Mouse (Mus musculus): ENCODE results near the gene Six1.
"Not testable (repeated sequence)": the region's sequence is repeated elsewhere in the genome, so short reads cannot be mapped to it uniquely, and the experiment has no call there.

Six1 gene

DNA sequence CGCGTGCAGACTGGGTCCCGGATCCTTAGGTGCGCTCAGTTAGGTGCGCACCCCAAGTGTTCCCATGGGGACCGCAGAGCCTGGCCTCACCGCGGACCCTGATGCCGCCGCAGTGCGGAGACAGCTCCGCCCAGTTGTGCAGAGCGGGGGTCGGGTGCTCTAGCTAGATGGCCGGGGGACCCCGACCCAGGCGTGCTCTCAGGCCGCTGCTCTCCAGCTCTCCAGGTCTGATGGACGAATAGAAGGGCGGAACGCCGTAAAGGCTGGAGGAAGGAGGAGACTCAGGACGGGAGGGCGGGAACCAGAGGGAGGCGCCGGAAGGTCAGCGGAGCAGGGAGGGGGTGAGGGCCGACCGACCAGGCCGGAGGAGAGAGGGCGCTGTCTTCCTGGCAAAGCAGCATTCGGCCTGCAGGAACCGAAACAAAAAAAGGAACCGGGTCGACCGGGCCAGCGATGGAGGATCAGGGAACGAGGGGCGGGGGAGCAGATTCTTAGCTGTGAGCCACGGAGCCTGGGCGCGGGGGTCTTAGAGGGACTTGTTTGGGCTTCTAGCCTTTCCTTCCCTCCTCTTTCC, at the start of gene Six1:
Gene Six1 (minus strand): TSS at position 220 of the 574 bp plus-strand sequence.
- peak; percentile 19 to 31 for DNase-seq

GRCm38 (mm10) chr12:73098593-73098992, 44.9 kb upstream of the Six1 start:
- DNase-seq, result no peak

GRCm38 (mm10) chr12:73096177-73096576, 42.5 kb upstream of the Six1 start:
- not testable (repeated sequence) for DNase-seq

DNA sequence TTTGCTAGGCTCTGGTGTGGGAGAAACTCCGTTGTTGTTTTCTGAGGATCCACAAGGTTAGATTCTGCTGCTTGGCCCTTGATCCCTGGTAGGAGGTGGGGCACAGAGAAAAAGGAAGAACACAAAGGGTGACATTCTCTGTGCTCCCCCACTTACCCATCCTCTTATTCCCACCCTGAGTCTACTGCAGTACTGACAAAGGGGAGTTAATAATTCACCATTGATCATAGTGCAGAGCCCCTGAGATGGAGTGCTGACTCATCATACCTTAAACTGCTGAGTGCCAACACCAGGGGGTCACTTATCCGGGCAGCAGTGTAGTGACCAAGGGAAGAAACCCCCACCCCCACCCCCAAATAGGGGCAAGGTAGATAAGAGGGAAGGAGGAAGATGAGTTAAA, 40.9 kb upstream of the Six1 start:
- DNase-seq, result no peak

- no peak for DNase-seq
Measured at GRCm38 (mm10) chr12:73094189-73094588, 40.5 kb upstream of the Six1 start.

- no peak for DNase-seq
Measured at GRCm38 (mm10) chr12:73090672-73091335, 37.1 kb upstream of the Six1 start.

DNA sequence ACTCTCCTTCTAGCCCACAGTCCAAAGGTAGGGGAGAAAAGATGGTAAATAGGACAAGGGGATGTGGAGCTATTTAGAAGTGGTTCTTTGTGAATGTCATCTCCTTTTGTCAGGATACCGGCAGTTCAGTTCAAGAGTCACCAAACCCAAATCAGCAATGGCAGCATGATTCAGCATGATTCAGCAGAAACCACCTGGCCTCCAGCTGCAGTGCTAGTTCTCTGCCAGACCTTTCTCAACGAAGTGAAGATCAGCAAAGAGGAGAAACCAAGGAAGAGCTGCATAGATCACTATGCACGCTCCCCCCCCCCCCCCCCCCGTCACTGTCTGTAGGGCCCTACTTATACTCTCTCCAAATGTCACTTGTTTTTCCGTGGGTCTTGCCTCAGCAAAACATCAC, 35.2 kb upstream of the Six1 start:
- no peak for DNase-seq

GRCm38 (mm10) chr12:73088500-73088899, 34.8 kb upstream of the Six1 start:
- no peak for DNase-seq

- DNase-seq, result no peak
Measured at GRCm38 (mm10) chr12:73087086-73087485, 33.4 kb upstream of the Six1 start.

DNA sequence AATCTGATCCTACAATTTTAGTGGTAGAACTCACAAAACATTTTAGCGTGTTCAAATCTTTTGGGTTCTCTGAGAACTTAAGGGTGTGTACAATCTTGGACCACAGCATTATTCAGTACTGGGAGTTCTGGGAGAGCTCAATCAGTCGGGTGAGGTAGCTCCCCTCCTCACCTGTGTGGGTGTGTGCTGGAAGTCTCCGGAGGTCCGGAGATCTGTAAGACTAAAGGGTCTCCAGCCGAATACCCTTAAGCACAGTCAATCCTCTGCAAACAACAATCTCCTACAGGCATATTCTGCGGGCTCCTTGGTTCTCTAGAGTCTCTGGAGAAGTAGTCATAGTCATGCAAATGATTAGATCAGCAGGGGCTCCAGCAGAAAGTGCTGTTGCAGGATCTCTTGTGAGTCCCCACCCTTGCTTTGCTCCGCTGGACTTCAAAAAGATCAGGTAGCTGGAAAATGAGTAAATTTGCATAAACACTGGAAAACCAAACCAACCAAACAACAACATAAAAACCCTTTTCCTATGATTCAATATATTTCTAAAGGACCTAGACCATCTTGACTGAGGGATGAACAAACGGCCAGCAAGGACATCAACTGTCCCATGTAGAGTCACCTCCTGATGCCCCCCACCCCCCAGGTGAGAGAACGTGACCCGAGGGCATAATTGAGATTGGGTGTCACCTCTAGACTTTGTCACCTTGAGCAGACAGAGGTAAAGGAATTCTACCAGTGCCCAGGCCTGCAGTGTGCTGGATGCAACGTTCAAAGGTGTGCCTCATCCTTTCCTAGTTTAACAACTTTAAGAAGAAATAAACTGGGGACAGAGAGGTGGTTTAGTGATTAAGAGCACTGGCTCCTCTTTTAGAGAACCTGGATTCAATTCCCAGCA, 32.3 kb upstream of the Six1 start:
- DNase-seq, result no peak

GRCm38 (mm10) chr12:73083773-73084172, 30.1 kb upstream of the Six1 start:
- DNase-seq, result no peak

- not testable (repeated sequence) for DNase-seq
Measured at GRCm38 (mm10) chr12:73081828-73082227, 28.1 kb upstream of the Six1 start.

DNA sequence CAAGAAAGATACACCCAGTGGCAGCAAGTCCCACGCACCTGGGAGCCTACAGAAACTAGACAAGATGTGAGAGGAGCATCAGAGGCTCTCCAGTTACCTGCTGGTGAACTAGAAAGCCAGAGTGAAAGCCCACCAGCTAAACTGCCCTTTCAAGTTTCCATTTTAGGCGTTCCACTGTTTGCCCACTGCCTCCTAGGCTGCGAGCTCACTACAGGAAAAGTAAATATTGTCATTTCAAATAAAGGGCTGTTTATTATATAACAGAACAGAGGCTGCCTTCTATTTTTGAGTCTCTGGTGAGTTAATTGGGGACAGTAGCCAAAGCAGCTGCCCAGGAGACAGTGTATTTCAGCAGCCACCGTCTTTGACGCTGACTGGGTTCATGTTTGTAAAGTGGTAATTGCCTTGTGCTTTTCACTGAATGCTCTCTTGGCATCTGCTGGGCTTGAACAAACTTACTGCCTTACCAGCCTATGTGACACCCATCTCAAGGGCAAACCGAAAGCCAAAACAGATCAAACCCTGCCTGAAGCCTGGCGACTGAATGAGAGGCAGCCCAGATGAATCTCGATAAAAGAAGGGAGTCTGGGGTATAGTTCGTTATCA, 7.2 kb upstream of the Six1 start:
- DNase-seq, result no peak

DNA sequence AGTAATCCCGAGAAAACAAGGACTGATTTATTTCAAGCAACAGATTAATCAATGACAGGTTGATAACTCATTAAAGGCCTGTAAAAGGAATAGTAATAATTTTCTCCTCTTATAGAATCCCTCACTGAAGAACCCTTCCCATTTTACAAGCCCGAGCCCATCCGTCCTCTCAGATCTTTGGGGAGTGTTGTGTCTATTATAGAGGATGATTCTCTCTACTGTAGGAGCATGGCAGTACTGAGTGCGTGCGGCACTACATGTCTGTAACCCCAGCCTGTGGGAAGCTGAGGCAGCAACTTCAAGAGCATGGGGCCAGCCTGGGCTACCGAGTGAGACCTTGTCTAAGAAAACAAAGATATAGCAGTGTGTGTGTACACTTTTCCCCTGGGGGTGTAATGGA, 3.8 kb upstream of the Six1 start:
- no peak for DNase-seq

DNA sequence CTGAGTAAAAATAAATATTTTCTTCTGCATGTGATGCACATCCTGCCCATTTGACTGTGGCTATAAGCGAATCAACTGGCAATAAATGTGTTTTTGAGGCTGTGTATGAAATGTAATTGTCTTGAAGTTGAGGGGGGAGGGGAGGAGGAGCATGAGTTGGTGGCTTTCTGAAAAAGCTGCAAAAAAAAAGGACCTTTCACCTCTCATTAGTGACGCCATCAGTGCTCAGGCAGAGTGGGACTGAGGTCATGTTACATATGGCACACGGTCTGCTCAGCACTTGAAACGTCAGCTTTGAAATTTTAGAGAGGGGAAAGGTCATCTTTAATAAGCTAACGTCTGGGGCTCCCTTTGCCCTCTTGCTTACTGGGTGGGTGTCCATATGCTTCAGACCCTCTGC, 1.8 kb upstream of the Six1 start:
- DNase-seq, result no peak

DNA sequence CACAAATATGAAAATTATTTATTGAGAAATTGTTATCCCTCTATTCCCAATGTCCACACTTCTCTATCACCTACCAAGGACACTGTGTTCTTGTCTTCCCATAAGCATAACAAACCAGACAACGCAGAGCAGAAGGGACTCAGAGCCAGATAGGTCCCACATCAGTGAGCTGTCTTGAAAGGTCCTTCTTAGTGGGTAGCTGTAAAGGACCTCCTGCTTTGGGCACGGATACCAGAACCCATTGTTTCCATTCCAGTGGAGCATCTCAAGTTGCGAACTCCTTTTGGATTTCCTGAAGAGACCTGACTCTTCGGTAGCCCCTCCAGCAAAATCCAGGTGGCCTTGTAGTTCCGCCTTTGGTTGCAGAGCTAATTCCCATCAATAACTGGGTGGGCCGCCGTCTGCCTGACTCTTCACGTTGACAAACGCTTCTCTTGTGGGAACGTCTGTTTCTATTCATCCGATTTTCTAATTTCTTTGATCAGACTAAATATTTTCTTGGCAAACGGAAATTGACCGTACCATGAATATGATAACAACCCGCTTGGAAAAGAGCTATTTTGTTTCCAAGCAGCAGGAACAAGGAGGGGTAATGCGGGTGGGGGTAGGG, 994 bp upstream of the Six1 start:
- no peak for DNase-seq

DNA sequence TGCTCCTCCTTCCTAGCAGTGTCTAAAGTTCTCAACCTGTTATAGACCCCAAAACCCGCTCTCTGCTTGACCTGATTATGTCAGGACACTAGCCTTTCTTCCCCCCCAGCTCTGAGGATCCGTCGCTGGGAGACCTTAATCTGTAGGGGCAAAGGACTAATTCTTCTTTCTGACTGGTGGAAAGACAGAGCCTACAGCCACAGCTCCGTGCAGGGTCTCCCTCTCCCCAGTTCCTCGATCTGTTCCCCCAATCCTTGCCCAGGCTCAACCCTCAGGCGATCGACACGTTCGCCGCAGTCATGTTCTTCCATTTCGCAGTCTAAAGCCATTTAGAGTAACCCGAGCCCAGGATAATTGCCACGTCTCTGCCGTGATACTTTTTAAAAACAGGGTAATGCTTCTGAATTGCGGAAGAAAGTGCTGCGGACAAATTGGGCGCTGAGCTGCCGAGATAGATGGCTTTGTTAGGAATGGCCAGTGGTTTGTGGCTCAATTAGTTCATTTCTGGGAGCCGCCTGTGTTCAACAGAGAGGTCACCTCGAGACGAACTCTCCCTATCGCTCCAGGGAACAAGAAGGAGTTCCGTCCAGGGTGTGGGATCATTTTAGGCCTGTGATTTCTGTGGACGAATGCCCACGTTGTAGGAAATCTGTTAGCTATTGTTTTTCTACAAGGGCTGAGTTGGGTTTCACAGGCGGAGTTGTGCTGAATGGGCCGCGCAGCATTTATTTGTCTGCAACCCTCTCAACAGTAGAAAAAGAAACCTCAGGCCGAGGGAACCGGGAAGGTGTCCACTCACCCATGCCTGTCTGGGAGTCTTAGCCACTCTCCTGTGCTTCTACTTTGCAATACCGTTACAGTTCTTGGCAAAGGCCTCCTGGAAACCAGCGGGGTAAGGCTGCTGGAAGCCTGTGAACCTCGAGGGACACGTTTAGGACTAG, 766 bp downstream of the Six1 start:
- no peak for DNase-seq

GRCm38 (mm10) chr12:73052036-73052650, 1.5 kb downstream of the Six1 start:
- no peak for DNase-seq

DNA sequence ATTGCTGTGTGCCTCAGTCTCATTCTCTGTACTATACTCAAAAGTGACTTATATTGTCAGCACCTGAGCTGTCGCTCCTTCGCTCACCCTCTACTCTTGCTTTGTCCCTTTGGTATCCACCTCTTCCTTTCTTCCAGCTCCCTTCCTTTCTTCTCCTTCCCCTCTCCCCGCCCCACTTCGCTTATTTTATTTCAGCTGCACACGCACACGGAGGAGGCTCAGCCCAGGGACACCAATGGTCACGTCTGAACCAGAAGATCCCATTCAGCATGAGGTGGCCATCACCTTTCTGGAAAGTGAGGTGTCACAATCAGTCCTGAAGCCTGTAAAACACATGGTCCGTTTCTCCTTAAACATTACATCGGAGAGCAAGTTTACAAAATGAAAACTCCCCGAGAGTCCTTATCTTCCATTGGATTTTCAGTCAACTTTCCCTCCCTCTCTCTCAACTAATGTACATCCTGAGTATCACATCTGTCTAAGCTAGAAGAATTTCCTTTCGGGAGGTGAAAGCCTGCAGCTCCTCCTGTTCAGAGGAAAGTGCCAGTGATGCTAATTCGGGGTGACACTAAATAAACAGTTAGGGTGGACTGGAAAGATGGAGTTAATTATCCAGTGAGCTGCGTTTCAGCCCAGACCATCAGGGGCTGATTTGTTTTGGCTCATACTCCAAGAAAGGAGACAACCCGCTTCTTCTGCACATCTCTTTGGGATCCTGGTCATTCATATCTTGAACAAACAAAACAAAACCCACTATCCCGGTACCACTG, 2.7 kb downstream of the Six1 start:
- no peak for DNase-seq

GRCm38 (mm10) chr12:73050305-73050704, 3.4 kb downstream of the Six1 start:
- no peak for DNase-seq

All from spleen, adult 18-20 months (tissue).